Mouse (Mus musculus) kidney, adult 8-10 months (tissue): ENCODE measurements around the gene Mylk2.

Experiments used
- DNase-seq, 2 experiments: peaks; one replicate each; pipeline ENCODE4 v3.0.0; 2022

Gene Mylk2

DNA sequence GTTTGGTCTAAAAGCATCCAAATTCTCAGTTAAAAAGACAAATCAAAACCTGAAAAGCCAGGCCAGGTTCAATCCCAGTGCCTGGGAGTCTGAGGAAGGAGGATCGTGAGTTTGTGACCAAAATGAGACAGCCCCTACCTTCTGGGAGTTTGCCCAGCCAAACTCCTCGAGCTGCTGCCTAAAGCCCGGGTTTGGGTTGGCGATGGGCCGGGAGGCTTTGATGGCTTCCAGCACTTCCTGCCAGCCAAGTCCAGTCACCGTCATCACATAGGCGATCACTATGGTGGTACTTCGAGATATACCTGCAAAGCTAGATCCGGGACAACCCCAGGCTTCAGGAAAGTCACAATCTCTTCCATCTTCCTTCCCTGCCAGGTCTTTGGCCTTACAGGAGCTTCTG, 32.9 kb downstream of the Mylk2 start:
- DNase-seq = no peak

DNA sequence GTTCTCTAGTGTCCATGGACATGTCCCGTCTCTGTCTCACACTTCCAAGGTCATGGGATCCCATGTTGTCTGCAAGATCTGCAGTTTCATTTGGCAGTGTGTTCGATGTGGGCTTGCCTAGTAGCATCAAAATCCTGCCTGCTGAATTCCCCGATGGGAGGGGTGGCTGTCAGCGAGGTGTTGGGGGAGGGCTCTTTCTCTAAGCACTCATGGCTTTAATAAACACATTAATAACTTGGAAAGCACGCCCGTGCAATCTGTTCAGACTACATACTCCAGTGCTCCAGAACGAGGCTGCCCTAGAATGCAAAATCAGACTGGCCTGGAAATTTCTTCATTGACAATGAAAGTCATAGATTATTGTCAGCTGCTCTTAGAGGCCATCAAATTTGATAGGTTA, 35.9 kb downstream of the Mylk2 start:
- DNase-seq = no peak

GRCm38 (mm10) chr2:152948438-152949020, 37.4 kb downstream of the Mylk2 start:
- no peak for DNase-seq

DNA sequence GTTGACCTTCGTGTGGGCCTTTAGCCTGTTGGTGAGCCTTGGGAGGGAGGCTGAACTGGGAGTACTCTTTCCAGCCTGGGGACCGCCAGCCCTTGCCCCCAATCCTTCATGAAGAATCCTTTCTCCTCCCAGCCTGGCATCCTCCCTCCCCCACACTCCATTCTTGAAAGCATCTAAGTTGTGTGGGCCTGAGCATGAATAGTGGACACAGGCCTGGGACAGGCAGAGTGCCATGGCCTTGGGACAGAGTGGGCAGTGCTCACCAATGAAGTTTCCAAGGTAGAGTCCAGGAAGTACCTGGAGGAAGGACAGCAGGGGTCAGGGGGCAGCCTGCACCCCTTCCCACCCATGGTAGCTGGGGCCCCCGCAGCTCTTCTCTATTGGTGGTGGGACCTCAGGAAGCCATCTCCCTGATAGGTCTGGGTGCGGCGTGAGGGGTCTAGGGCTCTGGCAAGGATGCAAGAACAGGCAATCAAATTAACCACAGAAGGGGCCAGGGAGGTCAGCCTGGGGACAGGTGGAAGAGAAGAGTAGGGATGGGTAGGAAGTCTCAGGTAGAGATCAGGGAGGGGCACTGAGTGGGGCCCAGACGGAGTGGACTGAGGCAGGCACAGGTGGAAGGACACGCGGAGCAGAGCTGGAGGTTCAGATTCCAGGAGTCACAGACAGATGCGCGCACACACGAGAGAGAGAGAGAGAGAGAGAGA, 39.4 kb downstream of the Mylk2 start:
- no peak for DNase-seq

DNA sequence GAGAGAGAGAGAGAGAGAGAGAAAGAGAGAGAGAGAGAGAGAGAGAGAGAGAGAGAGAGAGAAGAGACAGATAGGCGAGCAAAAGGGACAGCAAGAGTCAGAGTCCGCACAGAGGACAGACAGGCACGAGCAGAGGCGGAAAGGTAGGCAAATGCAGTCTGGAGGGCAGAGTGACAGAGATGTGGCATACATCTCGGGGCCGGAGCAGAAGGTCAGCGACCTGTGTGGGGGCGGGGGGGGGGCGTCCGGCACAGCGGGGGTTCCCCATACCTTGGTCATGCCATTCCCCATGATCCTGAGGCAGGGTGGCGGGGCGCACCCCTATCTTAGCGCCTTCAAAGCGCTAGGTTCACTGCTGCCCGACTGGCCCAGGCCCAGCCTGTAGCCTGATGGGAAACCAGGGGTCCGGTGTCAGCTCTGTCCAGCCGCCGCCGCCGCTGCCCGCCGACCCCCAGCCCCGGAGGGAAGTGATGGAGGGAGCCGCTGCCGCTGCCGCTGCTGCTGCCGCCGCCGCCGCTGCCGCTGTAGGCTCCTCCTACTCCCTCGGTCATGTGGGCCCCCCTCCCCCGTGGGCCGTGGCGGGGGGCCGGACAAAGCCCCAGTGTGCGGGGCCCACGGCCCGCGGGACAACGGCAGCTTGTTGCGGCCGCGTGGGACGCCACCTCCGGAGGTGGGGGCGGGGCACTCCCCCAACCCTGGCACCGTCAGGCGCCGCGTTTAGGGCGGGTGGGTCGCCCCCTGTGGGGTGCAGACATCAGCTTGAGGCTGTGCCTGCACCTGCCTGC, 40.1 kb downstream of the Mylk2 start, which contains the start of gene Dusp15:
Gene Dusp15, minus strand, starts transcription at position 634 of the 785 bp plus-strand sequence.
- no peak for DNase-seq

- DNase-seq = no peak
Observed at GRCm38 (mm10) chr2:152951850-152952720, 40.9 kb downstream of the Mylk2 start.

DNA sequence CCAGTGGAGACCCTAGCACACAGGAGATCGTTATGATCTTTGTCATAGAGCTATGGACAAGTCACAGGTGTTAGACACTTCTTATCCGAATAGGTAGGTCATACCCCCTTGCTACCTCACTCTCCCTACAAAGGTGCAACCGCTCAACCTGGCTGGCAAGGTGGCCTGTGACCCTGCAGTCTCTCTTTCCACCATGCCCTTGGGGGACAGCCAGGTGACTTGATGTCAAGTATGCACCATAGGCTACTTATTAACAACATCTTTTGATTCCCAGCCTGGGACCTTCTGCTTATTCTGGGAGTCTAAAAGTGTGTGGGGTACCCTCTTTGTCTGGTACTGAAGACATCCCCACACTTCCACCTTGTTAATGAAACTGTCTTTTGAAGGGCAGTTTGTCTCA, 47.0 kb downstream of the Mylk2 start:
- DNase-seq = peak; percentile 36 to 61

- DNase-seq = peak; percentile 83 to 89
Observed at GRCm38 (mm10) chr2:152962091-152962793, 51.1 kb downstream of the Mylk2 start, which contains the start of gene Ttll9. Gene Ttll9, plus strand, starts transcription at chr2:152962485.

- DNase-seq = no peak
Observed at GRCm38 (mm10) chr2:152965555-152965954, 54.4 kb downstream of the Mylk2 start.
